Mouse (Mus musculus) kidney, embryonic 14.5 days (tissue): Measurements from ENCODE around the gene Cep97. TPM values are rescaled to one million over a fixed set of nuclear protein-coding genes. Genes with fewer than 3 reads are reported as not detected.
A peak's percentile ranks its signal among the peaks of the same experiment; 100 is the strongest.
"Not testable (repeated sequence)": the region's sequence is repeated elsewhere in the genome, so short reads cannot be mapped to it uniquely, and the experiment has no call there.

Experiments
- ATAC-seq: fragments of 200-750 bp; cut with Nextera tagmentation; 2 replicates; pipeline ENCODE4 v1.8.0; 2017; ENCODE audit warnings: moderate number of reproducible peaks, mild to moderate bottlenecking, moderate TSS enrichment, moderate library complexity; ENCODE audit not compliant: low FRiP score, low TSS enrichment
- H3K27ac ChIP-seq: fragments of 300-500 bp; sonication (generic); 2 replicates; pipeline ENCODE4 v1.5.1; 2014; ENCODE audit warnings: low read depth, mild to moderate bottlenecking, low read length, moderate library complexity, mixed read lengths
- H3K27me3 ChIP-seq: fragments of 300-500 bp; sonication (generic); 2 replicates; pipeline ENCODE4 v1.6.1; 2014; ENCODE audit warnings: mild to moderate bottlenecking, low read length; ENCODE audit not compliant: control insufficient read depth, insufficient read depth
- H3K36me3 ChIP-seq: fragments of 300-500 bp; sonication (generic); 2 replicates; pipeline ENCODE4 v1.6.1; 2014; ENCODE audit warnings: low read length, mixed read lengths; ENCODE audit not compliant: control insufficient read depth, insufficient read depth
- H3K4me1 ChIP-seq: fragments of 300-500 bp; sonication (generic); 2 replicates; pipeline ENCODE4 v1.6.1; 2014; ENCODE audit warnings: low read length, mixed read lengths; ENCODE audit not compliant: control insufficient read depth, insufficient read depth
- H3K4me2 ChIP-seq: fragments of 300-500 bp; sonication (generic); replicated peaks from 2 replicates; pipeline ENCODE4 v1.6.1; 2014; ENCODE audit warnings: low read depth, mild to moderate bottlenecking, low read length
- H3K4me3 ChIP-seq: fragments of 300-500 bp; sonication (generic); 2 replicates; pipeline ENCODE4 v1.5.1; 2014; ENCODE audit warnings: mild to moderate bottlenecking, low read length
- H3K9ac ChIP-seq: fragments of 300-500 bp; sonication (generic); 2 replicates; pipeline ENCODE4 v1.6.1; 2014; ENCODE audit warnings: low read depth, mild to moderate bottlenecking, low read length, moderate library complexity
- H3K9me3 ChIP-seq: fragments of 300-500 bp; sonication (generic); 2 replicates; pipeline ENCODE4 v1.6.1; 2016; ENCODE audit warnings: low read length; ENCODE audit not compliant: control insufficient read depth
- WGBS: fragments of 180-500 bp; shearing (Covaris S2); extraction: QIAGEN DNeasy Blood & Tissue Kit; methylation state at CpG from one replicate; pipeline ENCODE4 v1.1.7; 2014; 5-methylcytosine and 5-hydroxymethylcytosine counted together
- polyA plus RNA-seq: library from polyadenylated mRNA; unstranded; fragments of >200 nt; fragmentation: Nextera tagmentation; extraction: Ambion mirVana; gene quantifications from 2 replicates; pipeline ENCODE4 v1.2.1, GENCODE M21; 2014

Gene Cep97
- polyA plus RNA-seq, 1 experiment from 2014 or later = 16.4 TPM

DNA sequence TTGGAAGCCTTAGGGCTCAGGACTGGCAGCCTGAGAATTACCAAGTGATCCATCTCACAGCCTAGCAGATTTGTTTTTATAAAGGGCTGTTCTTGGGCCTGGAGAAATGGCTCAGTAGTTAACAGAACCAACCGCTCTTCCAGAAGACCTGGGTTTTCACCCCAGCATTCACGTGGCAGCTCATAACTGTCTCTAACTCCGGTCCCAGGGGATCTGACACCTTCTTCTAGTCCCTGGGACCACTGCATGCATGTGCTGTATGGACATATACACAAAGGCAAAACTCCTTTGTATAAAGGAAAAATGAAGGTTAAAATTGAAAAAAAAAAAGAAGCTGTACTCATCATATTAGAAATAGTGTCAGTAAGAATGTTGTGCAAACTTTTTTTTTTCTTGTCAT is 15.8 kb upstream of the Cep97 start:
- no peaks in the 10 kb centered on the region for H3K9me3 ChIP-seq
- no peak overlapping the region for H3K9ac ChIP-seq
- H3K27me3 ChIP-seq = no peaks in the 10 kb centered on the region
- H3K4me3 ChIP-seq = no peak overlapping the region
- WGBS = 62% methylated on average over 3 of the region's 3 CpGs
- no peaks in the 10 kb centered on the region for H3K4me1 ChIP-seq
- no peak overlapping the region for H3K4me2 ChIP-seq
- H3K27ac ChIP-seq = no peak overlapping the region
- no peaks in the 10 kb centered on the region for H3K36me3 ChIP-seq
- ATAC-seq = no peak

DNA sequence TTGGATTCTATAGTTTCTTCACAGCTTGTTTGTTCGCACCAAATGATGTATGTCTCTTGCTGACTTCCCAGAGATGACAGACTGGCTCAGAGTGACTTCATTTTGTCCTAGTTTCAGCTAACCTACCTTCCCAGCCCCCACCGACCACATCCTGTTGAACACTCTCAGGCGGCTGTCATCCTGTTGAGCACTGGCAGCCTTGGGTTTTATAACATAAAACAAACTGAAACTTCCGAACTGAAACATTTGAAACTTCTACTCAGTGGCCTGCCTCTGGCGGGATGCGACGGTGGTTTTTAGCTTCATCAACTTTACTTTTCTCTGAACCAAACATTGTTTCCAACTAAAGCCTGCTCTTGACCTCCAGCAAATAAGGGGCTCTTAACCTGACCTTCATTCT is 14.3 kb upstream of the Cep97 start:
- no peak; the same call in 1 of the 2 replicates for ATAC-seq
- Histone ChIP-seq H3K4me3 (no peak overlapping the region), H3K27me3 (no peaks in the 10 kb centered on the region), H3K9me3 (no peaks in the 10 kb centered on the region), H3K36me3 (no peaks in the 10 kb centered on the region), H3K4me2 (no peak overlapping the region), H3K4me1 (no peaks in the 10 kb centered on the region), H3K9ac (no peak overlapping the region), H3K27ac (no peak overlapping the region)
- WGBS = 44% methylated on average over 7 of the region's 7 CpGs

DNA sequence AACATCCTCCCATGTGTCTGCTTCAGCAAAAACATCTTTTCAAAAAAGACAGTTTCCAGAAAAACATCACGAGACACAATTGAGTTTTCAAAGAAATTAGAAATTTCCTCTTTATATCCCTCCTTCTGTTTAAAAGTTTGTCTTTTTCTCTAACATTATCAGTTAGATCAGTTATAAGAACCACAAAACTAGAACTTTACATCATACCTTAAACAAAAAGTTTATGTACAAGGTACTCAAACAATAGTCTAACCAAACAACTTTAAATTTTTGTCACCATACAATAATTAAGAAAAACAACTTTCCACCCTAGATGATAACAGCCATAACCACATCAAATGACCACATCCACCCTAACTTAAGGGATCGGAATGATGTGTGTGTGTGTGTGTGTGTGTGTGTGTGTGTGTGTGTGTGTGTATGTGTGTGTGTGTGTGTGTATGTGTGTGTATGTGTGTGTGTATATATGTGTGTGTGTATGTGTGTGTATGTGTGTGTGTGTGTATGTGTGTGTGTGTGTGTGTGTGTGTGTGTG is 13.3 kb upstream of the Cep97 start:
- 86% methylated on average over 2 of the region's 2 CpGs for WGBS
- not testable (repeated sequence) for H3K4me2 ChIP-seq, H3K4me3 ChIP-seq, H3K9me3 ChIP-seq, ATAC-seq, H3K27ac ChIP-seq, H3K4me1 ChIP-seq, H3K36me3 ChIP-seq, H3K27me3 ChIP-seq, H3K9ac ChIP-seq

DNA sequence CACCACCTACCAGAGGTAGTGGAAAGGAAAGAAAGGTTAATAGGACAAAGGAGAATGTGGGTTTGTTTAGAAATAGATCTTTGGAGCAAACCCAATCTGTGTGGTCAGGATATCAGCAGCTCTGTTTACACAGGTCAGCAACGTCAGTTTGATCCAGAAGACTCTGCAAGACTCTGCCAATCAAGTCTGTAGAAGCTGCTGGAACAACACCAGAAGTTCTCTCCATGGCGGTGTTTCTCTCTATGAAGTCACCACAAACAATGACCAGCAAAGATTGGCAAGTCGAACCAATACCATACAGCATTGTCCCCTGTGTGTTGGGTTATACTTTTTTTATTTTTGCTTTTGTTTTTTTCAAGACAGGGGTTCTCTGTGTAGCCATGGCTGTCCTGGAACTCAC is 12.6 kb upstream of the Cep97 start:
- no peaks in the 10 kb centered on the region for H3K36me3 ChIP-seq
- no peak overlapping the region for H3K9ac ChIP-seq
- ATAC-seq = no peak
- no peak overlapping the region for H3K4me3 ChIP-seq
- no peaks in the 10 kb centered on the region for H3K9me3 ChIP-seq
- H3K4me1 ChIP-seq = no peaks in the 10 kb centered on the region
- H3K4me2 ChIP-seq = no peak overlapping the region
- no peak overlapping the region for H3K27ac ChIP-seq
- WGBS = 78% methylated on average over 3 of the region's 3 CpGs
- H3K27me3 ChIP-seq = no peaks in the 10 kb centered on the region

DNA sequence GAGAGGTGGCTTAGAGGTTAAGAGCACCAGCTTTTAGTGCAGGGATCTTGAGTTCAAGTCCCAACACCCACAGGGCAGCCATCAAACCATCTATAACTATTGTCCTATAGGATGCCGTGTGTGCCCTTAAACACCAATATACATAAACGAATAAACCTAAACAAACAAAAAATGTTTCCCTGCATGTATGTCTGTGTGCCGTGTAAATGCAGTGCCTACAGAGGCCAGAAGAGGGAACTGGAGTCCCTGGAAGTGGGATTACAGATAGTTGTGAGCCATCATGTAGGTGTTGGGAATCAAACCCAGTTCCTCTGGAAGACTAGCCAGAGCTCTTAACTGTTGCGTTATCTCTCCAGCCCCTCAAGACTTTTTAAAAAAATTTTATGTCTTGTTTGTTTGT is 6.1 kb upstream of the Cep97 start:
- Histone ChIP-seq H3K36me3 (no peaks in the 10 kb centered on the region), H3K9me3 (no peaks in the 10 kb centered on the region), H3K27me3 (no peaks in the 10 kb centered on the region), H3K4me1 (no peaks in the 10 kb centered on the region), H3K4me3 (no peak overlapping the region), H3K27ac (no peak overlapping the region), H3K4me2 (no peak overlapping the region), H3K9ac (no peak overlapping the region)
- 95% methylated on average over 4 of the region's 4 CpGs for WGBS
- no peak for ATAC-seq

DNA sequence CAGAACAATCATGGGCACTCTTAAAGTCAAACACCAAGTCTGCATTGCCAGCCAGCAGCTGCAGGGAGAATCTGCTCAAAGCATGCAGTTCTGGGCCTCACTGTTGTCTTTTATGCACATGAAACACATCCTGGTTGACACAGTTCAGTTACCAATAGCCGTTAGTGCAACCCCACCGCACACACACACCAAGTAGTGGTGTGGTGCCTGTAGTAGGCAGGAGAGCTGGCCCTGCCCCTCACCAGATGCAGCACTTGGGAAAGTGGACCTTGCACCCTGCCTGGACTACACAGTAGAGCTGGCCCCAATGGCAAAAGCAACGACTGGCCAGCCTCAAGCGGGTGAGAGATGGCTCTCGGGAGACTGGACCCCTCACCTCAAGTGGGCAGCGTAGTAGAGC is 5.0 kb upstream of the Cep97 start:
- H3K4me1 ChIP-seq = no peaks in the 10 kb centered on the region
- 80% methylated on average over 6 of the region's 6 CpGs for WGBS
- no peaks in the 10 kb centered on the region for H3K36me3 ChIP-seq
- peak; percentile 51; the same call in 1 of the 2 replicates for ATAC-seq
- no peak overlapping the region for H3K4me2 ChIP-seq
- no peak overlapping the region for H3K9ac ChIP-seq
- no peak overlapping the region for H3K27ac ChIP-seq
- H3K9me3 ChIP-seq = no peaks in the 10 kb centered on the region
- H3K4me3 ChIP-seq = no peak overlapping the region
- H3K27me3 ChIP-seq = no peaks in the 10 kb centered on the region

DNA sequence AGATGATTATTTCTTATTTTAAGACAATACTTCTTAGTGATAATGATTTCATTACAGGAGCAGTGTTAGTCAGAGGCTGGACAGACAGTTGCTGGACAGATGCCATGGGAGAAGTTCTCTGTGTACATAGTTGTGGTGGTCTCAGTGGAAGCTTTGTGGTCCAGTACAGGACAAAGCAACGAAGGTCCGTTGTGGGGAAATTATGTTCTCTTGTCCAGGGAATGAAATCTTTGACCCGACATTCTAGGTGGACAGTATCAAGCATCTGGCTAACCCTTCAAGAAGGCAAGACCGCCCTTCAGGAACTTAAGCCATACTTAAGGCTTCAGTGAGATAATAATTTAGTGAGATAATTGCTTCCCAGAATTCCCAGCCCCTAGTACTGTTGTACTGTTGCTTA is 4.1 kb upstream of the Cep97 start:
- no peak overlapping the region for H3K9ac ChIP-seq
- no peak overlapping the region for H3K4me2 ChIP-seq
- H3K9me3 ChIP-seq = no peaks in the 10 kb centered on the region
- no peak overlapping the region for H3K4me3 ChIP-seq
- ATAC-seq = no peak
- H3K27me3 ChIP-seq = no peaks in the 10 kb centered on the region
- no peak overlapping the region for H3K27ac ChIP-seq
- H3K4me1 ChIP-seq = no peaks in the 10 kb centered on the region
- H3K36me3 ChIP-seq = no peaks in the 10 kb centered on the region
- 84% methylated on average over 4 of the region's 4 CpGs for WGBS

DNA sequence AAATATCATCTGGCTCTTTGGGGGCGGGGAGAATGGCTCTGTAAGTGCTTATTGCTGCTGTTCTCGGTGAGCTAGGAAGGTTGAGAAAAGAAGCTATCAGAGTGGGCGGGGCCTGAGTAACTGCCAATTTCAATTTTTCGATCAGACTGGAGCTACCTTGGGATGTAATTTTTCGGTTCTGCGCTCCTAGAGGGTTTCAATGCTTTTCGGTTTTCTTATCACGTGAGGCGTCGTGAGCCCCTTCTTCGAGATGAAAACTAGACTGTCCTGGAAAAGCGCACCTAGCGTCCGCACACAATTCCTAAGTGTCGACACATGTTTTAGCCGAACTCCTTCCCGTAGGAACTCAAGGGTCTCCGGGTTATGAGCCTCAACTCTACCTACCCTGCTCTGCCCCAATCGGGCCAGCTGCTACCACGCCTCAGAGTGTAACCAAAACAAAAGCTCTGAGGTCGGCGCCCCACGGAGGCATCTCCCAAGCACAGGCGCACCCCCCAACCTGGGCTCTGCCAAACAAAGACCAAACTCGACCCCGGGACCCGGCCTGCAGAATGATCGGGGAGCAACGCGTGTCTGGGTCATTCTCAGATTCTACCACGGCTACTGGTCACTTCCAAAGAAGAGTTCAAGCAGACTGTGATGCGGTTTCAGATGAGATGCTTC is 843 bp downstream of the Cep97 start:
- ATAC-seq = peak; percentile 58
- under 1% methylated on average over 32 of the region's 32 CpGs for WGBS
- H3K4me1 ChIP-seq = 0 out of 2 replicates have a peak, but pooled peaks cover 3% of the 10 kb centered on the region
- peaks cover 4% of the 10 kb centered on the region; the same call in 1 of the 2 replicates for H3K36me3 ChIP-seq
- H3K9me3 ChIP-seq = no peaks in the 10 kb centered on the region
- H3K4me2 ChIP-seq = peak overlapping the region; percentile 65
- peak overlapping the region; percentile 67 for H3K9ac ChIP-seq
- no peaks in the 10 kb centered on the region for H3K27me3 ChIP-seq
- peak overlapping the region; percentile 77 for H3K4me3 ChIP-seq
- H3K27ac ChIP-seq = peak overlapping the region; percentile 13; the same call in 1 of the 2 replicates

DNA sequence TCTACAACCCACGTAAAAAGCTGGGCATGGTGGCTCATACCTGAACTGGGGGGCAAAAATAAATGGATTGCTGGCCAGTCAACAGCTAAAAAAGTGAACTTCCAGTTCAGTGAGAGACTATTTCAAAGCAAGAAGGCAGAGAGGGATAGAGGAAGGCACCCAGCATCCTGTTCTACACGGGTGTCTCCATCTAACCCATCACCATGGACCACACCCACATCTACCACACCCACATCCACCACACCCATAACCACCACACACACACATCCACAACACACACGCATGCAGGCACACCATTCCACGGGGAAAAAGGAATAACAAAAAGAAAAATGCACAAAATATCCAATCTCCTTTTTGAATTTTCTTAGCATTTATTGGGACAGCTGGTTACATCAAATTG is 10.6 kb downstream of the Cep97 start:
- ATAC-seq = no peak
- no peak overlapping the region for H3K27ac ChIP-seq
- H3K36me3 ChIP-seq = peaks cover 29% of the 10 kb centered on the region
- no peak overlapping the region for H3K4me3 ChIP-seq
- H3K9me3 ChIP-seq = no peaks in the 10 kb centered on the region
- WGBS = 90% methylated on average over 4 of the region's 4 CpGs
- H3K9ac ChIP-seq = no peak overlapping the region
- H3K27me3 ChIP-seq = no peaks in the 10 kb centered on the region
- no peak overlapping the region for H3K4me2 ChIP-seq
- H3K4me1 ChIP-seq = no peaks in the 10 kb centered on the region
